Mouse (Mus musculus) thymus, adult 2 months (tissue): ENCODE measurements around the gene Gm19684.
"Not testable (repeated sequence)": the region's sequence is repeated elsewhere in the genome, so short reads cannot be mapped to it uniquely, and the experiment has no call there.

ENCODE experiments used
- CTCF ChIP-seq: fragments of 200-500 bp; IDR thresholded peaks from 2 replicates; pipeline ENCODE4 v1.5.1; 2012; ENCODE audit warnings: mild to moderate bottlenecking, control low read depth, low read length, moderate library complexity, borderline replicate concordance; ENCODE audit not compliant: control insufficient read depth, poor library complexity, insufficient read depth; ENCODE audit errors: extremely low read depth
- POLR2A ChIP-seq: fragments of 200-500 bp; IDR thresholded peaks from 2 replicates; pipeline ENCODE4 v1.6.1; 2012; ENCODE audit warnings: mild to moderate bottlenecking, low read length, control low read depth, moderate library complexity; ENCODE audit not compliant: control insufficient read depth, poor library complexity, insufficient read depth; ENCODE audit errors: extremely low read depth

GRCm38 (mm10) chr17:36145861-36146156, 24.3 kb downstream of the Gm19684 start:
- not testable (repeated sequence) for TF ChIP-seq CTCF, POLR2A
